Mouse (Mus musculus): Measurements from ENCODE around the gene Tmem143. TPM values are rescaled to one million over a fixed set of nuclear protein-coding genes. Genes with fewer than 3 reads are reported as not detected.
A peak's percentile ranks its signal among the peaks of the same experiment; 100 is the strongest.

Tmem143 gene
- polyA plus RNA-seq, 1 experiment from 2014 or later, result 6.2 TPM

DNA sequence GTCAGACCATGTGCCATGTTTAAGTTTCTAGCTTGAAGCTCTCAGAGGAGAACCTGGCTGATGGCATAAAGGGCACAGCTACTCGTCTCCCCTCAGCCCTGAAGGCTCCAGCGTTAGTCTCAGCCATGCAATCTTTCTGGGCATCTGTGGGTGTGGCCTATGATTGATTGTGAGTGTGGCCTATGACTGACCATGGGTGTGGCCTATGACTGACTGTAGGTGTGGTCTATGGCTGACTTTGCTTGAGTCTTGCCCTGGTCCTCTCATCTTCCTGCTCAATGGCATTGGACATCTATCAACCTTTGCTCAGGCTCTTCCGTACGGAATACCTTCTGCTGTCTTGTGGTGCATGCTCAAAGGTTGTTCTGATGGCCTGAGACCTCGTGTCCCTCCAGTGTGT is 4.8 kb downstream of the Tmem143 start:
- no peaks in the 10 kb centered on the region for H3K27me3 ChIP-seq (ENCODE audit: insufficient read depth, low read length)
- no peaks in the 10 kb centered on the region for H3K9me3 ChIP-seq (replicated peaks; ENCODE audit: low read length)
- H3K4me1 ChIP-seq (replicated peaks; ENCODE audit: insufficient read depth, low read length), result no peaks in the 10 kb centered on the region
- no peak for TF ChIP-seq CTCF (IDR thresholded peaks at IDR 0.05; ENCODE audit: low read depth)
- no peak overlapping the region for H3K27ac ChIP-seq
- no peak overlapping the region for H3K4me2 ChIP-seq (ENCODE audit: low read length)
- no peak overlapping the region for H3K4me3 ChIP-seq (replicated peaks; ENCODE audit: low read depth, low read length)
- ATAC-seq (replicated peaks; ENCODE audit: low FRiP score, low read depth), result peak; percentile 34
- 43% methylated on average over 5 of the region's 5 CpGs for WGBS
- no peak overlapping the region for H3K9ac ChIP-seq (ENCODE audit: low read depth, low read length)
- DNase-seq (ENCODE audit: low spot score), result peak; percentile 62
- no peaks in the 10 kb centered on the region for H3K36me3 ChIP-seq (ENCODE audit: insufficient read depth, low read length)

DNA sequence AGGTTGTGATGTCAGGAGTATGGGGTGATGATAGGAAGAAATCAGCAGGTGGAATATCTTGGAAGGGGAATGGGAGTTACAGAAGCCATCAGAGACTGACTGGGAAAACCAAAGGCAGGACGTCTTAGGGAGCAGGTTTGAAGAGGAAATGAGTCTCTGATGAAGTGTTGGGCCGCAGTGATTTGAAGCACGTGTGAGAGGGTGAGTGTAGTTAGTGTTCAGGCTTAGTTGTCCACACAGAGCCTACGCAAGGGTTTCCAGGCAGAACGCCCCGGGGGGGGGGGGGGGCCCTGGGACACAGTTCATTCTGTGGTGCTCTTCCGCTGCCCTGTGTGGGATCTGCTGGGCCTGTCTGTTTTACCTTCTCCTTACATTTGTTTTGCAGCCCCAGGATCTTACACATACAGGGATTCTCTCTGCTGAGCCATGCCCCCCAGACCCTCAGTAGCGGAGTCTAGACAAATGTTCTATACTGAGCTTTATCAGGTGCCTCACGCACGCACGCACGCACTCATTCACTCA is 5.8 kb downstream of the Tmem143 start:
- Histone ChIP-seq H3K4me3 (replicated peaks; ENCODE audit: low read depth, low read length) (no peak overlapping the region), H3K4me2 (ENCODE audit: low read length) (no peak overlapping the region), H3K9me3 (replicated peaks; ENCODE audit: low read length) (no peaks in the 10 kb centered on the region), H3K36me3 (ENCODE audit: insufficient read depth, low read length) (no peaks in the 10 kb centered on the region), H3K27me3 (ENCODE audit: insufficient read depth, low read length) (no peaks in the 10 kb centered on the region), H3K9ac (ENCODE audit: low read depth, low read length) (no peak overlapping the region), H3K27ac (peak overlapping the region; percentile 36; the same call in 1 of the 2 replicates), H3K4me1 (replicated peaks; ENCODE audit: insufficient read depth, low read length) (no peaks in the 10 kb centered on the region)
- ATAC-seq (replicated peaks; ENCODE audit: low FRiP score, low read depth) (no peak), DNase-seq (ENCODE audit: low spot score) (no peak)
- TF ChIP-seq CTCF (IDR thresholded peaks at IDR 0.05; ENCODE audit: low read depth), result no peak
- WGBS, result 70% methylated on average over 12 of the region's 12 CpGs

DNA sequence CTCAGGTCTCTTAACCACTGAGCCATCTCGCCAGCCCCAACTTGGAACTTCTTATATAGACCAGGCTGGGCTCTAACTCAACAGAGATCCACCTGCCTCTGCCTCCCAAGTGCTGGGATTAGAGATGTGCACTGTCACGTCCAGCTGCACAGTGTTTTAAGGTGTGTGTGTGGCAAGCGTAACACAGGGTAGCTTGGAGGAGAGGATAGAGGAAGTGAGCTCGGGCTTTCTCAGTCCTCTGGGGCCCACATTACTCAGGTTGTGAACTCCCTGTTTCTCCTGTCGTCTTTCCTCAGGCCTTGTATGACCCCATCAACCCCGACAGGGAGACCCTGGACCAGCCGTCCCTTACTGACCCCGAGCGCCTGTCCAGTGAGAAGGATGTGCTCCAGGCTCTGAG is 9.9 kb downstream of the Tmem143 start:
- Histone ChIP-seq H3K4me1 (replicated peaks; ENCODE audit: insufficient read depth, low read length) (no peaks in the 10 kb centered on the region), H3K4me3 (replicated peaks; ENCODE audit: low read depth, low read length) (no peak overlapping the region), H3K36me3 (ENCODE audit: insufficient read depth, low read length) (no peaks in the 10 kb centered on the region; the same call in 1 of the 2 replicates), H3K9me3 (replicated peaks; ENCODE audit: low read length) (no peaks in the 10 kb centered on the region), H3K27me3 (ENCODE audit: insufficient read depth, low read length) (no peaks in the 10 kb centered on the region), H3K4me2 (ENCODE audit: low read length) (no peak overlapping the region), H3K27ac (no peak overlapping the region), H3K9ac (ENCODE audit: low read depth, low read length) (no peak overlapping the region)
- TF ChIP-seq CTCF (IDR thresholded peaks at IDR 0.05; ENCODE audit: low read depth), result no peak
- WGBS, result 83% methylated on average over 9 of the region's 9 CpGs
- no peak for ATAC-seq (replicated peaks; ENCODE audit: low FRiP score, low read depth)
- no peak for DNase-seq (ENCODE audit: low spot score)

DNA sequence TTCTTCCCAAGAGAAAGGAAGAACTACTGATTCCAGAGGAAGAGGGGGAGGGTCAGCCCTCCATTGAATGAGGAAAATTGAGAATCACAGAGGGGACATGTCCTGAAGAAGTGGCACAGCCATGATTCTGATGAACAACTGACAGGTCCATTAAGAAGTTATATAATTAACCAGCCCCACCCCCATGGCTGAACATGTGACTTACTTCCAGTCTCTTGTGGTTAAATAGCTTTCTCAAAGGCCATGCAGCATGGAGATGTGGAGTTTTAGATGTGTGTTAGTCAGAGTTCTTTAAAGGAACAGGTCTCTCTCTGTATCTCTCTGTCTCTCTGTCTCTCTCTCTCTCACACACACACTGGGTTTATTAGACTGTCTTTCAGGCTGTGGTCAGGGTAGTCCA is 11.6 kb downstream of the Tmem143 start:
- Histone ChIP-seq H3K9me3 (replicated peaks; ENCODE audit: low read length) (no peaks in the 10 kb centered on the region), H3K36me3 (ENCODE audit: insufficient read depth, low read length) (no peaks in the 10 kb centered on the region; the same call in 1 of the 2 replicates), H3K4me3 (replicated peaks; ENCODE audit: low read depth, low read length) (no peak overlapping the region), H3K4me1 (replicated peaks; ENCODE audit: insufficient read depth, low read length) (no peaks in the 10 kb centered on the region), H3K27me3 (ENCODE audit: insufficient read depth, low read length) (no peaks in the 10 kb centered on the region), H3K4me2 (ENCODE audit: low read length) (no peak overlapping the region), H3K27ac (no peak overlapping the region), H3K9ac (ENCODE audit: low read depth, low read length) (no peak overlapping the region)
- DNase-seq (ENCODE audit: low spot score) (no peak), ATAC-seq (replicated peaks; ENCODE audit: low FRiP score, low read depth) (no peak)
- TF ChIP-seq CTCF (IDR thresholded peaks at IDR 0.05; ENCODE audit: low read depth), result no peak

DNA sequence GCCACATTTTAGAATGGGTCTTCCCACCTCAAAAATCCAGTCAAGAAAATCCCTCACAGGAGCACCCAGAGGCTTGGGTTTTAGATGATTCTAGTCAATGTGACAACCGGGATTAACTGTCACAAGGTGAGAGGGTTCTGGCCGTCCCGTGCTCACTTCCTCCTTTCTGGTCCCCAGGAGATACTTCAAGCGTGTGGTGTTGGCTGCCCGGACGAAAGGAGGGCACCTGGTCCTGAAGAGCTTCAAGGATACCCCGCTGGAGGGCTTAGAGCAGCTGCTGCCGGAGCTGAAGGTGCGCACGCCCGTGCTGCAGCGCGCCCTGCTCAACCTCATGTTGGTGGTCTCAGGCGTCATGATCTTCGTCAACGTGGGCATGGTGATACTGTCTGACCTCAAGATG is 12.4 kb downstream of the Tmem143 start:
- WGBS, result 96% methylated on average over 16 of the region's 16 CpGs
- Histone ChIP-seq H3K4me3 (replicated peaks; ENCODE audit: low read depth, low read length) (no peak overlapping the region), H3K27ac (no peak overlapping the region), H3K9me3 (replicated peaks; ENCODE audit: low read length) (no peaks in the 10 kb centered on the region), H3K27me3 (ENCODE audit: insufficient read depth, low read length) (no peaks in the 10 kb centered on the region), H3K4me2 (ENCODE audit: low read length) (no peak overlapping the region), H3K36me3 (ENCODE audit: insufficient read depth, low read length) (no peaks in the 10 kb centered on the region; the same call in 1 of the 2 replicates), H3K4me1 (replicated peaks; ENCODE audit: insufficient read depth, low read length) (no peaks in the 10 kb centered on the region), H3K9ac (ENCODE audit: low read depth, low read length) (no peak overlapping the region)
- no peak for TF ChIP-seq CTCF (IDR thresholded peaks at IDR 0.05; ENCODE audit: low read depth)
- ATAC-seq (replicated peaks; ENCODE audit: low FRiP score, low read depth) (no peak), DNase-seq (ENCODE audit: low spot score) (no peak)

DNA sequence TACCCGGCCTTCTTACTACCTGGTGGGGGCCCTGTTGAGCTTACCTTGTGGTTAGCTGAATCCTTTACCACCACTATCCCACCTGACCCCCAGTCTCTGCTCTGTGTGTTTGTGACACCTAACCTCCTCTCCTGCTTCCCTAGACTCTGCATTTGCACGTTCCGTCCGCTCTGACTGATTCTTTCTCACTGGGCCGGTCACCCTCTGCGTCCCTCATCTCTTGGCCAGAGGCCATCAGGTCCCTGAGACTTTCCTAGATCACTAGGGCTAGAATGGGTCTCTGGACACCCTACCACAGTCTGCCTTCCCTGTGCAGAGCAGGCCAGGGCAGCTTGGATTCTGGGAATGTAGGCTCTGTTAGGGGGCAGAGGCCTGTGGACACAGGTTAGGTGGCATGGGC is 17.3 kb downstream of the Tmem143 start:
- 83% methylated on average over 6 of the region's 6 CpGs for WGBS
- Histone ChIP-seq H3K9me3 (replicated peaks; ENCODE audit: low read length) (no peaks in the 10 kb centered on the region), H3K4me3 (replicated peaks; ENCODE audit: low read depth, low read length) (no peak overlapping the region), H3K4me1 (replicated peaks; ENCODE audit: insufficient read depth, low read length) (peaks cover 24% of the 10 kb centered on the region), H3K36me3 (ENCODE audit: insufficient read depth, low read length) (no peaks in the 10 kb centered on the region; the same call in 1 of the 2 replicates), H3K27me3 (ENCODE audit: insufficient read depth, low read length) (no peaks in the 10 kb centered on the region), H3K27ac (no peak overlapping the region), H3K4me2 (ENCODE audit: low read length) (no peak overlapping the region), H3K9ac (ENCODE audit: low read depth, low read length) (no peak overlapping the region)
- TF ChIP-seq CTCF (IDR thresholded peaks at IDR 0.05; ENCODE audit: low read depth), result no peak
- DNase-seq (ENCODE audit: low spot score) (no peak), ATAC-seq (replicated peaks; ENCODE audit: low FRiP score, low read depth) (no peak)

DNA sequence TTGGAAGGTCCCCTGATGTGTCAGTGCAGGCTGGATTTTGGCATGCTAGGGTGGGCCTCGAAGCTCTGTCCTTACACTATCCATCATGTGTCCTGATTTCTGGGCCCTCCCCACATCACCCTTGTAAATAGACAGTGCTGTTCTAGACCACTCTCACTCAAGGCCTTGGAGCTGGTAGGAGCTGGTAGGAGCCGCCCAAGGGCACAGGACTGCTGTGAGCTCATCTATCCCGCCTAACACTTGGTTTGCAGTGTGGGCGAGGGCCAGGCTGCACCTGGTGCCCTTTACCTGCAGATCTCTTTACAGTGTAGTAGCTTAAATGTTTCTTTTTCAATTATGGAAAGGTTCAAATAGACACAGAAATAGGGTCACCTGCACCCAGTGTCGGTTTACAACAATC is 18.3 kb downstream of the Tmem143 start:
- H3K4me1 ChIP-seq (replicated peaks; ENCODE audit: insufficient read depth, low read length), result peaks cover 30% of the 10 kb centered on the region
- H3K27me3 ChIP-seq (ENCODE audit: insufficient read depth, low read length), result no peaks in the 10 kb centered on the region
- no peak overlapping the region for H3K27ac ChIP-seq
- H3K9me3 ChIP-seq (replicated peaks; ENCODE audit: low read length), result no peaks in the 10 kb centered on the region
- no peaks in the 10 kb centered on the region; the same call in 1 of the 2 replicates for H3K36me3 ChIP-seq (ENCODE audit: insufficient read depth, low read length)
- no peak for TF ChIP-seq CTCF (IDR thresholded peaks at IDR 0.05; ENCODE audit: low read depth)
- DNase-seq (ENCODE audit: low spot score), result no peak
- no peak overlapping the region for H3K4me3 ChIP-seq (replicated peaks; ENCODE audit: low read depth, low read length)
- no peak overlapping the region for H3K9ac ChIP-seq (ENCODE audit: low read depth, low read length)
- WGBS, result 81% methylated on average over 5 of the region's 5 CpGs
- ATAC-seq (replicated peaks; ENCODE audit: low FRiP score, low read depth), result no peak
- no peak overlapping the region for H3K4me2 ChIP-seq (ENCODE audit: low read length)

Measured in kidney, postnatal 0 days (tissue).